Mouse (Mus musculus): ENCODE results near the gene Olfr452.

The Olfr452 gene

DNA sequence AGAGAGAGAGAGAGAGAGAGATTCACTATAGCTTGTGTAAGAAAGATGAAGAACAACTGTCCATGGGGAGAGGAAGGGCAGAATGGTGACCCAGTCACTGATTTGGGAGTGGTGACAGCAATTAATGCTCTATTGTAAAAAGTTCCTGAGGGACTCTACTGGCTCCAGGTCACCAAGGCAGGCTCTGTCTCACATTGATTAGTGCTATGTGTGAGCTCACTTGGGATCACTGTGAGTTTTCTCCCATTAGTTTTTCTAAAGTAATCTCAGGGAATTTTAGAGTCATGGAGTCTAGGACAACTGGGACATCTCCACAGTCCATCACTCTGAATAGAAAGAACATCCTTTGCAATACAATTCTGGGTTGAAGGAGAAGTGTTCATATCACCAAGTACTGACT lies at the start of gene Olfr452:
Gene Olfr452, plus strand, starts transcription at position 301 of the 400 bp plus-strand sequence.
- no peak for DNase-seq (ENCODE audit: low spot score)

- DNase-seq (ENCODE audit: low spot score), result no peak
Observed at GRCm38 (mm10) chr6:42739071-42739470, 45.8 kb upstream of the Olfr452 start, which contains the start of gene Olfr453. Olfr453 (plus strand) TSS chr6:42739371.

DNA sequence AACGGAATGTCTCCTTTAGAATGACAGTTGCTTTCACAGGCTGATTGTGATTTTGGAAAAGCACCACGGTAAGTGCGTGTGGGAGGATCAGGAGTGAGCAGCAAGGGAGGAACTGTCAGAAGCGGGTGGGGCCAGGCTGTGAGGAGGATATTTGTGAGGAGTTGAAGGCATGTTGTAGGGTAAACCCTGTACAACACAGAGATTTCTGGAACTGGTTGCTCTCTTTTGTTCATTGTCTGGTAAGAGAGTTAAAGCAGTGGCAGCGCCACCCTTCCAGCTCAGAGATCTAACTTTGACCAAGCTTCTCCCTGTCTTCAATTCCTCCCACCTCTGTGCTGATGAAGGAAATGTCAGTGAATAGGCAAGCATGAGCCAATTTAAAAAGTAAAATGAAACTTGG lies 42.6 kb upstream of the Olfr452 start:
- no peak for DNase-seq (ENCODE audit: low spot score)

DNA sequence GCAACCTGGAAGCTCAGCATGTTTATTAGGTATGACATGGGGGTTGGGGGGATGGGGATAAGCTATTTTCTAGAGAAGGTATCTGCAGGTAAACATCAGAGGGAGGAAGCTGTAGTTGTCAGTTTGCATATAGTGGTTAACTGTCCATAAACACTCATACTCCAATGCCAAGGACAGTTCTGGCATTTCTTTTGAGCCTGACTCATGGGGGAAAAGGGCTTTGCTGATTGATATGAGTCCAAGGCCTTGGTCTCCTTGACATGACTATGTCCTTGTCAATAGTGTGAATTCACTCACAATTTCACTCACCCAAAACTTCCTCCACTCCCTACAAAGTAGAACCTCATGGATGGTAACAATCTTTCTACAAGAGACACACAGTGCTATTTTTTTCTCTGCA lies 37.0 kb upstream of the Olfr452 start:
- no peak for DNase-seq (ENCODE audit: low spot score)

DNA sequence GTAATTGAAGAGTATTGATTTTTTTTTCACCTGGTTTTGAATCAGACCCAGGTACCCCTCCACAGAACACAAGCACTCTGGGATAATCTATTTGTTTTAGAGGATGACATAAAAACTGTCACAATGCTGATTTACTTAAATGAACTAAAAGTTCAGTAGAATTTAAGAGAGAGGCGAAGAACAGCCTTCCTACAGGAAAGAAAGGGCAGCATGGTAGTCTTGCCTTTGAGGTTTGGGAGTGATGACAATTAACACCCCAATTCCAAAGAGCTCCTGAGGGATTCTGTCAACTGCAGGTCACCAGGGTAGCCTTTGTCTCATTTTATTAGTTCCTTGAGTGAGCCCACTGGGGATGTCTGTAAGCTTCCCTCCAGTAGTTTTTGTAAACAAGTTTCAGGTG lies 28.8 kb upstream of the Olfr452 start, which contains the start of gene Olfr38:
Gene Olfr38, plus strand, starts transcription at position 301 of the 400 bp plus-strand sequence.
- no peak for DNase-seq (ENCODE audit: low spot score)

- no peak for DNase-seq (ENCODE audit: low spot score)
Observed at GRCm38 (mm10) chr6:42777066-42777465, 7.8 kb upstream of the Olfr452 start.

GRCm38 (mm10) chr6:42790247-42790948 lies 5.5 kb downstream of the Olfr452 start:
- DNase-seq (ENCODE audit: low spot score), result no peak

DNA sequence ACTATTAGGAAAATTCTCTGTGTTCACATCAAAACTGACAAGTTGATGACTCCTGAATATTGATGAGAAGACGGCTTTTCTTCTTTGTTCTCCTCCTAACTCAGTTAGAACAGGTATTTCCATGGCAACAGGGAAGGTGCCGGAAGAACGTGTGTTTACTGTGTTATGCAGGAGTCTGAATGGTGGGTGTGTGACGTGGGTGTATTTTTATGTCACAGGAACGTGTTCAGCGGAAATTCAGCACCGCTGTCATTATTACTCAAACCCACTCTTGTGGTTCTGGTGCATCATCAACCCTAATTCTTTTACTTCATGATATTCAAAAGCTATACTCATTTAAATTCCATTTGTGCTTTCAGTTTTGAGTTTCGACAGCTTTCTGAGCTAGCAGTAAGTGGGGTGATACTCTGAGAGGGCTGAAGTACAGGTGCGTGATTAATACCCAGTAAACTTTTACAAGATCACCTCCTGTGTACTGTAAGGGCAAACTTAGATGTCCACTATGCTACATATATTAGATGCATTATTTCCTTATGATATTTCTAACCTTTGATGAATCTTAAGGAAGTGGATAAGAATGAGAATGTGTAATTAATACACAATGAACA lies 6.2 kb downstream of the Olfr452 start:
- DNase-seq (ENCODE audit: low spot score), result no peak

DNA sequence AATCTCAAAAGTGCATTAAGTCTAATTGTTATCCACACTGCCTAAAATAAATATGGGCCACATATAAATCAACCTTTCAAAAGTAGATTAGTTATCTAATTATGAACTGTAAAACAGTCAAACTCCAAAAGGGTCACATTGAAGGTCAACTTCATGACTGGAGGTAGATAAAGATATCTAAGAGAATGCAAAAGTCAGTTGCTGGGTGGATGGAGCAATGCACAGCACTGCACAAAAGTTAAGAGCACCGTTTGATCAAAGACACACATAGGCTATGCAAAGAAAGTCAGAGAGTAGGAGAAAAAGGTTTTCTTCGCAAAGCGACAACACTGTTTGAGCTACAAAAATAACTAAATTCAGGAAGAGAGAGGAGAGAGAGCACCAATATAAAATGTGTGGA lies 10.1 kb downstream of the Olfr452 start:
- DNase-seq (ENCODE audit: low spot score), result no peak

GRCm38 (mm10) chr6:42811639-42812038 lies 26.7 kb downstream of the Olfr452 start, which contains the start of gene Olfr450:
Olfr450 (plus strand) TSS chr6:42811939.
- DNase-seq (ENCODE audit: low spot score), result no peak

GRCm38 (mm10) chr6:42834084-42834483 lies 49.2 kb downstream of the Olfr452 start, which contains the start of gene Olfr449:
Olfr449 (plus strand) TSS chr6:42834384.
- DNase-seq (ENCODE audit: low spot score), result no peak

All from c-Kit-positive CD71-positive TER-119-positive erythroid progenitor cells, embryonic 14.5 days (primary cell).